Mouse (Mus musculus) liver, adult 2 months (tissue): ENCODE measurements around the gene Gys1. TPM values are rescaled to one million over a fixed set of nuclear protein-coding genes. Genes with fewer than 3 reads are reported as not detected.

Experiments
- DNase-seq: peaks from one replicate; pipeline ENCODE4 v3.0.0-alpha.2; 2011; ENCODE audit warnings: low read depth, low spot score; ENCODE audit errors: extremely low read depth
- H3K27ac ChIP-seq: fragments of 200-500 bp; replicated peaks from 2 replicates; pipeline ENCODE4 v1.5.1; 2012; ENCODE audit warnings: low read depth, mild to moderate bottlenecking, control low read depth, inconsistent platforms, low read length; ENCODE audit not compliant: insufficient read depth
- H3K27me3 ChIP-seq: fragments of 200-500 bp; 2 replicates; pipeline ENCODE4 v1.6.1; 2012; ENCODE audit warnings: mild to moderate bottlenecking, moderate library complexity, low read length, inconsistent platforms; ENCODE audit not compliant: control insufficient read depth, insufficient read depth
- H3K36me3 ChIP-seq: fragments of 200-500 bp; 2 replicates; pipeline ENCODE4 v1.6.1; 2012; ENCODE audit warnings: low read length, inconsistent platforms; ENCODE audit not compliant: control insufficient read depth, insufficient read depth
- H3K4me1 ChIP-seq: fragments of 200-500 bp; 2 replicates; pipeline ENCODE4 v1.6.1; 2011; ENCODE audit warnings: low read length; ENCODE audit not compliant: control insufficient read depth, insufficient read depth
- H3K4me3 ChIP-seq: fragments of 200-500 bp; 2 replicates; pipeline ENCODE4 v1.5.1; 2011; ENCODE audit warnings: low read depth, mild to moderate bottlenecking, control low read depth, low read length, moderate library complexity; ENCODE audit not compliant: insufficient read depth
- H3K79me2 ChIP-seq: fragments of 200-500 bp; 2 replicates; pipeline ENCODE4 v1.6.1; 2012; ENCODE audit warnings: inconsistent platforms, mild to moderate bottlenecking, low read length, moderate library complexity; ENCODE audit not compliant: control insufficient read depth, insufficient read depth
- H3K9ac ChIP-seq: fragments of 200-500 bp; 2 replicates; pipeline ENCODE4 v1.6.1; 2012; ENCODE audit warnings: low read depth, mild to moderate bottlenecking, control low read depth, inconsistent platforms, low read length
- CTCF ChIP-seq: fragments of 200-500 bp; IDR thresholded peaks from 2 replicates; pipeline ENCODE4 v1.5.1; 2011; ENCODE audit warnings: low read depth, low read length, control low read depth
- POLR2A ChIP-seq: fragments of 200-500 bp; IDR thresholded peaks from 2 replicates; pipeline ENCODE4 v1.6.1; 2011; ENCODE audit warnings: low read length, control low read depth; ENCODE audit not compliant: insufficient read depth; ENCODE audit errors: extremely low read depth
- WGBS: fragments of 180-500 bp; shearing (Covaris S2); methylation state at CpG from one replicate; pipeline ENCODE4 v1.1.7; 2018; 5-methylcytosine and 5-hydroxymethylcytosine counted together
- polyA plus RNA-seq: library from polyadenylated mRNA; depleted of rRNA; stranded (reverse); fragments of >200 nt; gene quantifications from 2 replicates; pipeline ENCODE4 v1.2.3, GENCODE M21; 2012
- total RNA-seq: library from RNA; depleted of rRNA; stranded (reverse); fragments of >200 nt; gene quantifications from 2 replicates; pipeline ENCODE4 v1.2.3, GENCODE M21; 2014

The Gys1 gene
- total and polyA plus RNA-seq, 2 experiments = 1.2 to 4.8 TPM

GRCm38 (mm10) chr7:45401521-45402085, 33.0 kb upstream of the Gys1 start:
- H3K4me3 ChIP-seq = no peak overlapping the region
- WGBS = 78% methylated on average over 10 of the region's 10 CpGs
- H3K27ac ChIP-seq = no peak overlapping the region
- DNase-seq = no peak
- peaks cover 5% of the 10 kb centered on the region for H3K27me3 ChIP-seq
- H3K36me3 ChIP-seq = no peaks in the 10 kb centered on the region
- no peak overlapping the region for H3K9ac ChIP-seq
- TF ChIP-seq POLR2A = no peak
- TF ChIP-seq CTCF = no peak
- H3K79me2 ChIP-seq = no peaks in the 10 kb centered on the region
- no peaks in the 10 kb centered on the region for H3K4me1 ChIP-seq

GRCm38 (mm10) chr7:45403532-45404261, 30.9 kb upstream of the Gys1 start:
- H3K36me3 ChIP-seq = no peaks in the 10 kb centered on the region
- peak; percentile 39; the same call in 1 of the 2 replicates for TF ChIP-seq CTCF
- TF ChIP-seq POLR2A = no peak
- H3K4me3 ChIP-seq = no peak overlapping the region
- H3K9ac ChIP-seq = no peak overlapping the region
- peaks cover 2% of the 10 kb centered on the region; the same call in 1 of the 2 replicates for H3K4me1 ChIP-seq
- peak; percentile 71 for DNase-seq
- peaks cover 10% of the 10 kb centered on the region for H3K27me3 ChIP-seq
- 47% methylated on average over 6 of the region's 6 CpGs for WGBS
- no peaks in the 10 kb centered on the region for H3K79me2 ChIP-seq
- no peak overlapping the region for H3K27ac ChIP-seq

- peaks cover 10% of the 10 kb centered on the region for H3K27me3 ChIP-seq
- WGBS = 14% methylated on average over 28 of the region's 28 CpGs
Measured at GRCm38 (mm10) chr7:45405091-45406075, 29.3 kb upstream of the Gys1 start, which contains the start of gene Kcna7. Gene Kcna7 (plus strand): TSS chr7:45405653.

GRCm38 (mm10) chr7:45406157-45407156, 28.2 kb upstream of the Gys1 start:
- Histone ChIP-seq H3K4me3 (peak overlapping the region; percentile 49; the same call in 1 of the 2 replicates), H3K9ac (no peak overlapping the region), H3K27me3 (peaks cover 12% of the 10 kb centered on the region), H3K4me1 (peaks cover 2% of the 10 kb centered on the region; the same call in 1 of the 2 replicates), H3K27ac (no peak overlapping the region), H3K79me2 (no peaks in the 10 kb centered on the region), H3K36me3 (no peaks in the 10 kb centered on the region)
- WGBS = 2% methylated on average over 114 of the region's 114 CpGs
- no peak for DNase-seq
- TF ChIP-seq POLR2A = no peak
- peak; percentile 17; the same call in 1 of the 2 replicates for TF ChIP-seq CTCF

More at GRCm38 (mm10) chr7:45405091-45406075, 29.3 kb upstream of the Gys1 start, which contains the start of gene Kcna7:
- Histone ChIP-seq H3K4me3 (peak within 1 kb of the TSS; percentile 49), H3K36me3 (no peaks in the 10 kb centered on the region), H3K4me1 (peaks cover 2% of the 10 kb centered on the region; the same call in 1 of the 2 replicates), H3K9ac (no peak within 1 kb of the TSS), H3K79me2 (no peaks in the 10 kb centered on the region), H3K27ac (no peak within 1 kb of the TSS)
- no peak for TF ChIP-seq POLR2A
- TF ChIP-seq CTCF = peak; percentile 88
- DNase-seq = peak; percentile 28

GRCm38 (mm10) chr7:45407836-45408235, 26.8 kb upstream of the Gys1 start:
- 80% methylated on average over 10 of the region's 10 CpGs for WGBS
- peaks cover 2% of the 10 kb centered on the region; the same call in 1 of the 2 replicates for H3K4me1 ChIP-seq

More at GRCm38 (mm10) chr7:45407836-45408235, 26.8 kb upstream of the Gys1 start:
- H3K36me3 ChIP-seq = no peaks in the 10 kb centered on the region
- no peak overlapping the region for H3K4me3 ChIP-seq
- no peak overlapping the region for H3K27ac ChIP-seq
- no peak for DNase-seq
- no peaks in the 10 kb centered on the region for H3K79me2 ChIP-seq
- TF ChIP-seq CTCF (no peak), POLR2A (no peak)
- no peak overlapping the region for H3K9ac ChIP-seq
- H3K27me3 ChIP-seq = peaks cover 12% of the 10 kb centered on the region
